Mouse (Mus musculus) intestine, postnatal 0 days (tissue): Measurements from ENCODE around the gene Myadml2. TPM values are rescaled to one million over a fixed set of nuclear protein-coding genes. Genes with fewer than 3 reads are reported as not detected.
A peak's percentile ranks its signal among the peaks of the same experiment; 100 is the strongest.

Source experiments
- ATAC-seq: fragments of 200-750 bp; cut with Nextera tagmentation; 2 replicates; pipeline ENCODE4 v1.8.0; 2017; ENCODE audit warnings: mild to moderate bottlenecking, moderate TSS enrichment, moderate library complexity
- H3K27ac ChIP-seq: fragments of 300-500 bp; sonication (generic); 2 replicates; pipeline ENCODE4 v1.5.1; 2014; ENCODE audit warnings: mild to moderate bottlenecking, low read depth, low read length, moderate library complexity
- H3K27me3 ChIP-seq: fragments of 300-500 bp; sonication (generic); replicated peaks from 2 replicates; pipeline ENCODE4 v1.6.1; 2014; ENCODE audit warnings: low read length, mixed read lengths; ENCODE audit not compliant: control insufficient read depth, insufficient read depth
- H3K36me3 ChIP-seq: fragments of 300-500 bp; sonication (generic); 2 replicates; pipeline ENCODE4 v1.6.1; 2014; ENCODE audit warnings: mild to moderate bottlenecking, moderate library complexity; ENCODE audit not compliant: control insufficient read depth, insufficient read depth
- H3K4me1 ChIP-seq: fragments of 300-500 bp; sonication (generic); replicated peaks from 2 replicates; pipeline ENCODE4 v1.6.1; 2014; ENCODE audit warnings: antibody characterized with exemption, low read length, mixed read lengths; ENCODE audit not compliant: control insufficient read depth, insufficient read depth
- H3K4me2 ChIP-seq: fragments of 300-500 bp; sonication (generic); replicated peaks from 2 replicates; pipeline ENCODE4 v1.6.1; 2014; ENCODE audit warnings: low read depth, mild to moderate bottlenecking, moderate library complexity
- H3K4me3 ChIP-seq: fragments of 300-500 bp; sonication (generic); 2 replicates; pipeline ENCODE4 v1.5.1; 2014; ENCODE audit warnings: low read depth, low read length
- H3K9ac ChIP-seq: fragments of 300-500 bp; sonication (generic); 2 replicates; pipeline ENCODE4 v1.6.1; 2014; ENCODE audit warnings: mild to moderate bottlenecking, low read depth, low read length
- H3K9me3 ChIP-seq: fragments of 300-500 bp; sonication (generic); 2 replicates; pipeline ENCODE4 v1.6.1; 2016; ENCODE audit warnings: mixed run types; ENCODE audit not compliant: control insufficient read depth
- CTCF ChIP-seq: sonication (generic); IDR thresholded peaks from 2 replicates; pipeline ENCODE4 v1.5.1; 2016; ENCODE audit warnings: low read depth, mild to moderate bottlenecking, control low read depth, antibody characterized with exemption, moderate library complexity
- WGBS: fragments of 180-500 bp; shearing (Covaris S2); extraction: QIAGEN DNeasy Blood & Tissue Kit; methylation state at CpG from one replicate; pipeline ENCODE4 v1.1.7; 2014; 5-methylcytosine and 5-hydroxymethylcytosine counted together
- polyA plus RNA-seq: library from polyadenylated mRNA; unstranded; fragments of >200 nt; fragmentation: Nextera tagmentation; extraction: Ambion mirVana; gene quantifications from 2 replicates; pipeline ENCODE4 v1.2.1, GENCODE M21; 2015

Myadml2 gene
- polyA plus RNA-seq, 1 experiment from 2014 or later = not detected

- ATAC-seq = peak; percentile 72
- no peaks in the 10 kb centered on the region for H3K9me3 ChIP-seq
- H3K9ac ChIP-seq = peak overlapping the region; percentile 80
- under 1% methylated on average over 97 of the region's 116 CpGs for WGBS
- peak overlapping the region; percentile 88 for H3K4me2 ChIP-seq
- no peaks in the 10 kb centered on the region for H3K27me3 ChIP-seq
- peak overlapping the region; percentile 63 for H3K4me3 ChIP-seq
- TF ChIP-seq CTCF = no peak
- peak overlapping the region; percentile 91 for H3K27ac ChIP-seq
- peaks cover 9% of the 10 kb centered on the region for H3K4me1 ChIP-seq
- H3K36me3 ChIP-seq = peaks cover 9% of the 10 kb centered on the region
These were observed 15.1 kb downstream of the Myadml2 start for GRCm38 (mm10) chr11:120632559-120633519.

- Histone ChIP-seq H3K27ac (peak overlapping the region; percentile 91), H3K4me3 (peak overlapping the region; percentile 63), H3K4me1 (peaks cover 9% of the 10 kb centered on the region), H3K36me3 (peaks cover 17% of the 10 kb centered on the region), H3K27me3 (no peaks in the 10 kb centered on the region), H3K4me2 (peak overlapping the region; percentile 88), H3K9me3 (no peaks in the 10 kb centered on the region), H3K9ac (peak overlapping the region; percentile 80)
- 37% methylated on average over 4 of the region's 4 CpGs for WGBS
- no peak for TF ChIP-seq CTCF
- no peak for ATAC-seq
These were observed 16.1 kb downstream of the Myadml2 start for GRCm38 (mm10) chr11:120631726-120632448.

- WGBS = 19% methylated on average over 7 of the region's 7 CpGs
These were observed 16.9 kb downstream of the Myadml2 start for GRCm38 (mm10) chr11:120630881-120631725.

GRCm38 (mm10) chr11:120630401-120630871 lies 17.5 kb downstream of the Myadml2 start:
- Histone ChIP-seq H3K27me3 (no peaks in the 10 kb centered on the region), H3K4me1 (peaks cover 9% of the 10 kb centered on the region), H3K27ac (peak overlapping the region; percentile 91), H3K4me2 (peak overlapping the region; percentile 88), H3K4me3 (0 out of 2 replicates have a peak overlapping the region, but pooled peaks have one; percentile 15), H3K9ac (peak overlapping the region; percentile 32), H3K9me3 (no peaks in the 10 kb centered on the region), H3K36me3 (peaks cover 21% of the 10 kb centered on the region)
- peak; percentile 13 for ATAC-seq
- TF ChIP-seq CTCF = no peak
- WGBS = 36% methylated on average over 5 of the region's 5 CpGs

More at GRCm38 (mm10) chr11:120630881-120631725, 16.9 kb downstream of the Myadml2 start:
- no peak for ATAC-seq
- no peak for TF ChIP-seq CTCF
- Histone ChIP-seq H3K4me2 (peak overlapping the region; percentile 88), H3K36me3 (peaks cover 21% of the 10 kb centered on the region), H3K27me3 (no peaks in the 10 kb centered on the region), H3K27ac (peak overlapping the region; percentile 91), H3K9me3 (no peaks in the 10 kb centered on the region), H3K4me3 (peak overlapping the region; percentile 63), H3K9ac (peak overlapping the region; percentile 80), H3K4me1 (peaks cover 9% of the 10 kb centered on the region)

GRCm38 (mm10) chr11:120629911-120630310 lies 18.0 kb downstream of the Myadml2 start:
- 0 out of 2 replicates have a peak, but pooled peaks have one; percentile 19 for ATAC-seq
- H3K4me3 ChIP-seq = peak overlapping the region; percentile 15; the same call in 1 of the 2 replicates
- H3K27ac ChIP-seq = peak overlapping the region; percentile 91
- 23% methylated on average over 7 of the region's 7 CpGs for WGBS
- H3K9ac ChIP-seq = peak overlapping the region; percentile 32
- TF ChIP-seq CTCF = no peak
- no peaks in the 10 kb centered on the region for H3K27me3 ChIP-seq
- peaks cover 21% of the 10 kb centered on the region for H3K36me3 ChIP-seq
- H3K9me3 ChIP-seq = no peaks in the 10 kb centered on the region
- H3K4me1 ChIP-seq = peaks cover 9% of the 10 kb centered on the region
- H3K4me2 ChIP-seq = peak overlapping the region; percentile 88
